Mouse (Mus musculus): Measurements from ENCODE around the gene Gdpgp1.

Gene Gdpgp1

DNA sequence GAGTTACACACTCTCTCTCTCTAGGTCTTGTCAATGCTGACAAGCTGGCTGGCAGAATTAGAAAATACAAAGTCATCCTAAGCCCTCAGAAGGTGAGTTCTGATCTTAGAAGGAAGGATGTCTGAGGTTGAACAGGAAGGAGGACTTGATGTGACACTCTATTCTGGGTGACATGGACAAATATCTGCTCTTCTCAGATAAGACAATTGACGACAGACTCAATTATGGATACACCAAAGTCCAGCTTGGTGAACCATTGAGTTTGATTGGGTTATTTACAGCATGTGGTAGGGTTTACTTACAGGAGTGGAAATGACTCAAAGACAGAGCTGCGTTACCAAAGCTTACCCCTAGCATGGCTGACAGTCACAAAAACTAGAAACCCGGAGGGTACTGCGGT lies 43.7 kb downstream of the Gdpgp1 start:
- no peak for DNase-seq (ENCODE audit: low read depth, low spot score)

DNA sequence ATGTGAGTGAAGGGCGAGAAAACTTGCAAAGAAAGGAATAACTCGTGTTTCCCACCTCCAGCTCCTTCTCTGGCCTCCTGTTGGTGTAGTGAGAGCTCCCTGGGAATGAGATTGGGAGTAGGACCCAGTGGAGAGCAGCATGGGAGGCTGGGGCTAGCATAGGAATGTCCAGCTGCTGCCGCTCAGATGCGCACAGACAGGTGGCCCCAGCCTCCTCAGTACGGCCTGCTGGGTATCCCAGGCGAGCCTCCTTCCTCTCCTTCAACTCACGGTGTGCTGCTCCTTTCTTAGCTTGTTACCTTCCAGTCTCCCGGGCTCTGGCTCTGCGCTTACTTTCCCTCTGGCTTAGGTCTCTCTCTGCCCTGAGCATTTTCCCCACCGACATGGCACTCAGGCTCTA lies 47.4 kb downstream of the Gdpgp1 start:
- DNase-seq (ENCODE audit: low read depth, low spot score) = no peak

DNA sequence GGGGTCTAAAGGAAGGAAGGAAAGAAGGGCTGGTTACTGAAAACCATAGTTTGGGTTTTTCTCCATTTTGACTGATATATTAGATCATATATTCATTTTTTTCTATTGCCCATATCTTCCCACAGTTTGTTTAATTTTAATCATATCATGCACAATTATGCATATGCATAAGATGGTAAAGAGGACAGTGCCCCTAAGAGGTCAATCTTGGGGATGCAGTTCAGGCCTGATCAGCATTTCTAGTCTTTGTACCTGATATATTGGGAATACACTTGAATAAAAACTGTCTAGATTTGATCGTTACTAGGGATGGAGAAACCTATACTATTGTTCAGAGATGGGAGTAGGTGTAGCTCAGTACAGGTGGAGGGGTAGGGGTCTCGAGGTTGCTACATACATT lies 48.3 kb downstream of the Gdpgp1 start:
- no peak for DNase-seq (ENCODE audit: low read depth, low spot score)

DNA sequence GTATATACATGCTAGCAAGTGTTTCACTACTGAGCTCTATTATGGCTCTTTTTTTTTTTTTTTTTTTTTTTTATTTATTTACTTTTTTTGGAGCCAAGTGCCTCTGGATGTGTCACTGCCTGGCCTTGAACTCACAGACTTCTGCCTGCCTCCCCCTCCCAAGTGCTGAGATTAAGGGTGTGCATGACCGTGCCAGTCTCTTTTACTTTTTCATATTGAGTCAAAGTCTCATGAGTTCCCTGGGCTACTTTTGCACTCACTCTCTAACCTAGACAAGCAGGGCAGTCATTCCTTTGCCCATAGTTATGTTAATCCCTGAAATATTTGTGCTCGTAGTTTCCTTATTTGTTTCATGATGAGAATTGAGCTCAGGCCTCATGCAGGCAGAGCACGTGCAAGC lies 49.0 kb downstream of the Gdpgp1 start:
- no peak for DNase-seq (ENCODE audit: low read depth, low spot score)

DNA sequence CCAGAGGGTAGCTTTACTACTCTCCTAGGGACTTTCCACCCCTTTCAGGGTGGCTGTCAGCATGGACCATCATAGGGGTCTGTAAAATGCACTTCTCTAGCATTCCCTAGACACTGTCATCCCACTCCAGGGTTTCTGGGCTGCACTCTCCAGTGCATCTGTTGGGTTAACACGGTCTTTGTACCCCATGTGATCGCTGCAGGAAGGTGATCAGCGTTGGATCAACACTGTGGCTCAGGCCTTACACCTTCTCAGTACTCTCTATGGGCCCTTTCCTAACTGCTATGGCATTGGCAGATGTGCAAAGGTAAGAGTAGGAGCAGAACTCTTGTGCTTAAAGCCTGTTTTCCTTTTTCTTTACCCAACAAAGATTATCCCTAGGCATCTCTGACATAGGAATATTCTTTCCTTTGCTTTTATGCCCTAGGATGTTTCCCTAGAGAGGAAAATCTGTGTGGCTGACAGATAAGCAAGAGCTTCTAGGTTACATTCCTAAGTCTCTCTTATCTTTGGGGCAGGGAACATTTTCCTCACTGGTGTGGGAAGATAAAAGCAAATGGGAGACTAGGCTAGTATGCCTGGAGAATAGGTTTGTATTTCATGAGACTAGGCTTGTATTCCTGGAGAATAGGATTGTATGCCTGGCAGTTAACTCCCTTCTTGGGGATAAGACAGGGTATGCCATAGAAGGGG lies 50.7 kb downstream of the Gdpgp1 start:
- no peak for DNase-seq (ENCODE audit: low read depth, low spot score)

DNA sequence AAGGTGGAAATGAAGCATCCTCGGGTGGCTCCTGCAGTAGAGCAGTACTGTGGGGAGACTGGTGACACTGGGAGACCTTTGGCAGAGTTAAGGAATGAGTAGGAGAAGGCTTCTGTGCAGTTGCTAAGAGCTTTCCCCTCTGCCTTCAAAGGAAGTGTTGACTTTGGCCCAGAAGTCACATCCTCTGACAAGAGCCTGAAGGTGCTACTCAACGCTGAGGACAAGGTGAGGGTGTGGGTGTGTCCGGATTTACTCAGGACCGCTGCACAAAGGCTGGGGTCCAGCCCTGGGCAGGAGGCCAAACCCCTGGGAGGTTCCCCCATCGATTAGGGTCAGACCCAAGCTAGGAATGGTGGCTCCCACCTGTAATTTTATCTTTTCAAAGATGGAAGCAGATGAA lies 51.7 kb downstream of the Gdpgp1 start:
- no peak for DNase-seq (ENCODE audit: low read depth, low spot score)

DNA sequence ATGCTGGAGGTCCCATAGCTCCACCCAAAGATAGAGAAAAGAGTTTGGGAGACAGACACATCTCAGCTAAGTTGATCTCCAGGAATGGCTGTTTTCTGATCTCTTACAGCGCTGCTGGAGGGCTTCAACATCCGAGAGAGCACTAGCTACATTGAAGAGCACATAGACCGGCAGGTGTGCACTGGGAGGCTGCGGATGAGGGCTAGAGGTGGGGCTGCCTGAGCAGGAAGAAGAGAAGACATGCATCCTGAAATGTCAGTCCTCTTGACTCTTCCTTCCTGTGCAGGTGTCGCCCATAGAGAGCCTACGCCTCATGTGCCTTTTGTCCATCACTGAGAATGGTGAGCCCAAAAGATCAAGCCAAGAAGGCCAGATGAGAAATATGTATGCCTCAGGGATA lies 53.1 kb downstream of the Gdpgp1 start:
- no peak for DNase-seq (ENCODE audit: low read depth, low spot score)

DNA sequence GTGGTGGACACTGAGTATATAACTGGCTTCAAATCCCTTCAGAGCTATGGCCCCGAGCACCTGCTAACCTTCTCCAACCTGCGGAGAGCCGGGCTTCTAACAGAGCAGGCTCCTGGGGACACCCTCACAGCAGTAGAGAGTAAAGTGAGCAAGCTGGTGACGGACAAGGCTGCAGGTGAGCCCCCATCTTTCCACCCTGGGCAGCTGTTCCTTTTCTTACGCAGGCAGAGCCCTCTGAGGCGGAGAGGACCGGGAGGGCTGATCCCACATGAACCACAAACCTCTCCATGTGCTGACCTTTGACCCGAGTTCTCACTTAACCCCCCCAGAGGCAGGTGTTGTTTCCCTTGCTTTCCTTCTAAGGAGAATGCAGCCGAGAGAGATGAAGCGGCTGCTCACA lies 55.1 kb downstream of the Gdpgp1 start:
- DNase-seq (ENCODE audit: low read depth, low spot score) = no peak
